Mouse (Mus musculus) NIH3T3 (cell line): Measurements from ENCODE around the gene Top2b.

Experiments
- DNase-seq: peaks from one replicate; pipeline ENCODE4 v3.0.0-alpha.2; 2012; ENCODE audit warnings: low read depth

Gene Top2b

DNA sequence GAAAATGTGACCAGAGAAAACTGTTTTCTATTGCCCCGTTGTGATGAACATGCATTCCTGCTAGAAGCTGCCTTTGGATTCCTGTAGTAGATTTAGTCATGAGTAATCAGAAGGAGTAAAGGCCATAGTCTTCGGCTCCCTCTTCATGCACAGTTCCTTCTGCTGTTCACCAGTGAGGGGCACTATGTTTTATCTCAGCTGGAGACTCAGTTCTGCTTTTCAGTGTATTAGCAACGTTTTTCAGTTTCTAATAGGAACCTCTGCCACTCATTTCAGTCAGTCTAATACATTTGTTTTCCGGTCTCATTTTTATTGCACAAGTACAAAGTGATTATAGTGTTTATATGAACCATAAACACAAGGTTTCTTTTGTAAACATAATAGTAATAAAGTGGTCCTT lies 62.6 kb downstream of the Top2b start:
- DNase-seq, result no peak

DNA sequence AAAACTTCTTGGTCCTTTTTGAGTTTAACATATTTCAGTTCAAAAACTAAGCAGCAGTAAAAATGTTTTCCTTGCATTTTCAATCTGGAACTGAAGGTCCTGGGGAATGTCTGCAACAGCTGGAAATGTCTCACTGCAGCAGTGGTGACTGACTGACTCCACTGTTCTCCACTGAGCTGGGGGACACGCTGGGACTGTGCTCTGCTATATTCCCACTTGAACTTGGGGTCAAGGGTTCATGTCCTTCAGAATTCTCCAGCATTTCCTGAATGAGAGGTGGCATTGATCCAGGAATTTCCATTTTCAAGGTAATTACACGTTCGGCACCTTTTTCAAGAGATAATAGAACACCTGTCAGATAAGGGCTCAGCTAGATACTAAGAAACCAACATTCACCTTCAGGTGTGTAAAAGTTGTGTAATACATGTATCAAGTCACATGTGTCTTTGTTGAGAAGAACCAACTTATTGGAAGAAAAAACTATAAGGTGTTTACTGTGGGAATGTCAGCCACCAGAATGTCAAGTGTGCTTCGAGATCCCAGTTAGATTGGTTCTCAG lies 67.0 kb downstream of the Top2b start:
- no peak for DNase-seq

DNA sequence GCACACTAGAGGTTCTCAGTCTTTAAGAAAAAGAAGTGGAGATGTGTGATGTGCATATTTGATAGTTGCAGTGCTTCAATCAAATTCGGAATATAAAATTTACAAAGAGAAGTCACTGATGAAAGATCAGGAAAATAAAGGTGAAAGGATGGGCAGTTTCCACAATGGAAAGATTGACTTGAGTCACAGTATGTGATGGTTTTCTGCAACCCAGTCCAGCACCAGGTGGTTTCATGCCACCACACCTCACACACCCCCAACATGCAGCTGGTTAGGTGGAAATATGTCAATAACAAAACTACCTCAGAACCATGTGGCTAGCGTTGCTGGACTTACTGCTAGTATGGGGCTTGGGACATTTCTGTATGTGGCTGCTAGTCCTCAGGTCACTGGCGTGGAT lies 67.6 kb downstream of the Top2b start:
- DNase-seq, result no peak

DNA sequence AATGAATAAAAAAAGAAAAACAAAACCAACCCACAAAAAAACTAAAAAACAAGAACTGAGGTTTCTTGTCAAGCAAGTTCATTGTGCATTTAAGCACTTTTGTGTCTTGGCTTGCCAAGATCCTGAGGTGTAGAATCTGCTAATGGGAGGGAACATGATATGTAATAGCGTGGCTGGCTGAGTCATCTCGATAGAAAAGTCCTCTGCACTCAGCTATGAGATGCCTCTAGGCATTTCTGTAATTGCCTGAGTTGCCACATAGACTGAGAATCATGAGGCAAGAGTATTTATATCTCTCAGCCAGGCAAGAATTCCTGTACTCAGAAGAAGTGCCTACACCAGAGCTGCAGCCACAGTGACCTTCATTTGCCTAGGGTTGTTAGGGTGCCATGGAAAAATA lies 68.2 kb downstream of the Top2b start:
- peak; percentile 88 for DNase-seq

DNA sequence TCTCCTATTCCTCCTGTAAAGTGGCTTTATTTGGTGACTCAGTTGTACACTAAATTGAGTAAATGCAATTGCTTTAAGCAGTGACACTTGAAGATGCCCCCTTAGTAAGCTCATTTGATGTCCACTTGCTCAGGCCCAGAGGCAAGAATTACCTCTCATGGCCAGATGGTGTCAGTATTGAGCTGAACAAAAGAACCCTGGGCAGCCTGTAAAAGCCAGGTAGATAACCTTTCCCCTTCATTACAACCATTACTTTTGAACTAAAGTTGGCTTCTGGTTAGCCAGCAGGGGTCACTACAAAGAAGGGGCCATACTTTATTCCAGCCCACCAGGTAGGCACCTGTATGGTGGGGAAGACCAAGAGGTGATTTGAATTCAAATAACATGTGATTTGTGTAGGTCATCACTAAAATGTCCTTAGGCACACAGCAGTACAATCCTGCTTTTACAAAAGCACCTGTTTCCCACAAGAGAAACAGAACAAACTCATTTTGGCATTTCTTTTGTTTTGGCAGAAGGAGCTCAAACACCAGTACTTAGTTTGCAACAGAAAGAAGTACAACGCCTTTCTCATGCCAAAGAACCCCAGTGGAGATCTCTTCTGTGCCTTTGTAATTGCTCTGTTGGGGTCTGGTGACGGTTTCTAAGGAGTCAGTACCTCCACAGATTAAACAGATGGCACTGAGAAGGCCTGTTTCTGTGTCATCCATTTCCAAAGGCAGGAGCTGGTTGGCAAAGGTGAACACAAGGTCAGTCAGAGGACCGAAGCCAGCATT lies 69.6 kb downstream of the Top2b start:
- peak; percentile 70 for DNase-seq

DNA sequence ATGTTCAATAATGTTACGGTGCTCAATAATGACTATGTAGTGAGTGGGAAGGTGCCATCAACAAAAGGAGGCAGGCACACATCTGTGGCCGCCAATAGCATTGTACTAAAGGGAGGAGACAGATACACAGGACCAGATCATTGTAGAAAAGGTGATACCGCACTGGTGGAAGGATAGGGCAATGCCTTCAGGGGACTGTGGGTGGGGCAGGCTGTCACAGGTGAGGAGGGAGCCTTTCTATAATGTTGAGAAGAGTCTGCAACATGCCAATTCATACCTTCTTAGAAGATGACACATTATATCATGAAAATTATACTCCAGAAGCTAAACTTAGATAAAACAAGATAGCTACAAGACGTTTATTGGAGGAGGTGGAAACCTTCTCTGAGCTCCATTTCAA lies 72.4 kb downstream of the Top2b start:
- no peak for DNase-seq

DNA sequence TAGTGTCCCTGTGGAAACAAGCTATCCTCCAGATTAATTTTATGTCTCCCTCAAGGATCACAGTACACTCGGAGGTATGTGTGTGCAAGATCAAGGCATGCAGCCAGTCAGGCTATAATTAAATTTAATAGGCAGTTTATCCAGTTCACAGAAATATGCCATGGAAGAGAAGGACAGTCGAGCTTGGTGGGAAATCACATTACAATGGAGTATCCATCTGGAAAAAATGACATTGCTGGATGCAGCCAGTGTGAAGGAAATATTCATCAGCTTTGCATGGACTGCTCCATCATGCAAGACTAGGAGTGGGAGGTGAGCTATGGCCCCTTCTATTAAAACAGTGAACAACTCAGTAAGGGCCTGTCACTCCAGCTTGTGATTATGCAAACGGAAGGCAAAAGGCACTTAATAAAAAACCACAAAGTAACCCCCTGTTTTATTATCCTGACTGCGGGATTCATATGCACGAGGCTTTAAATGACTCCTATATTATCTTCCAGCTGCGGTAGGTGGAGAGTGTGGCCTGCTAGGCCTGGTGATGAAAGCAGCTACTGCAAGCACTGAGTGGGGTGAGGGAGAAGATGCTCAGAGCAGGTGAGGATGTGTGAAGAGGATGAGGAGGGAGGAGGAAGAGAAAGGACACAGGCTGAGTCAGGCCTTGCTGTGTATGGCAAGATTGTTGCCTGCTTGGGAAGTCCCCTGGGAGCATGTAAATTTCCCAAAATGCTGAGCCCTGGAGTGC lies 74.6 kb downstream of the Top2b start:
- no peak for DNase-seq

DNA sequence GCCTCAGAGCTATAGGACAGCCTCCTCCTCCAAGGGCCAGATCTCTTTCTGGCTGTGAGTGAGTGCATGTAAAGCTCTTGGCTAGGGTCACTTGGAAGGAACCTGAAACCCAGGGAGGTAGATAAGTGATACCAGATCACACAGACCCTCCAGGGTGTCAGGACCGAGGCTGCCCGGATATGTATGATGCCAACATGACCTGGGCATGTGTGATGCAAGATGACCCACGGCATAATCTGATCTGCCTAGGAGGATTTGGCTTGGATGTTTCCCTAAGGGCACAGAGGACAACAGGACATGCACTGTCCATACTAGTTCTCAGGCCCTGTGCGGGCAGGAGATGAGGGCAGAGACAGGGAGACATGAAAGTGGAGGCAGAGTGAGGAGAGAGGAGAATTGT lies 79.9 kb downstream of the Top2b start:
- no peak for DNase-seq

DNA sequence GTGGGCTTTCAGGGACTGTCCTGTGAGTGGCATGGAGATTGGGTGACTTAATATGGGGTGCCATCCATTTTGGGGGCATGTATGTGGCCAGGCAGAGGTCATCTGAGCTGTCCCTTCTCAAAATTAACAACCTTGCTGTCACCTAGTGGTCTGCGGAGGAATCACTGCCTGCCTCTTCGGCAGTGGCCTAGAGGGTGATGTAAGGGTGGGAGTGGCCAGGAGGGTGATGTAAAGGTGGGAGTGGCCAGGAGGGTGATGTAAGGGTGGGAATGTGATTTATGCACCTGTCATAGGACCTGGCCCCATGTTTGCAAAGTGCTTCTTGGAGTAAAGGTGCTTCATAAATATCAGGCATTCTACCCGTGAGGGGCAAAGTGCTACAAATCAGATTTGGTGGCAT lies 82.6 kb downstream of the Top2b start:
- DNase-seq, result peak; percentile 34

DNA sequence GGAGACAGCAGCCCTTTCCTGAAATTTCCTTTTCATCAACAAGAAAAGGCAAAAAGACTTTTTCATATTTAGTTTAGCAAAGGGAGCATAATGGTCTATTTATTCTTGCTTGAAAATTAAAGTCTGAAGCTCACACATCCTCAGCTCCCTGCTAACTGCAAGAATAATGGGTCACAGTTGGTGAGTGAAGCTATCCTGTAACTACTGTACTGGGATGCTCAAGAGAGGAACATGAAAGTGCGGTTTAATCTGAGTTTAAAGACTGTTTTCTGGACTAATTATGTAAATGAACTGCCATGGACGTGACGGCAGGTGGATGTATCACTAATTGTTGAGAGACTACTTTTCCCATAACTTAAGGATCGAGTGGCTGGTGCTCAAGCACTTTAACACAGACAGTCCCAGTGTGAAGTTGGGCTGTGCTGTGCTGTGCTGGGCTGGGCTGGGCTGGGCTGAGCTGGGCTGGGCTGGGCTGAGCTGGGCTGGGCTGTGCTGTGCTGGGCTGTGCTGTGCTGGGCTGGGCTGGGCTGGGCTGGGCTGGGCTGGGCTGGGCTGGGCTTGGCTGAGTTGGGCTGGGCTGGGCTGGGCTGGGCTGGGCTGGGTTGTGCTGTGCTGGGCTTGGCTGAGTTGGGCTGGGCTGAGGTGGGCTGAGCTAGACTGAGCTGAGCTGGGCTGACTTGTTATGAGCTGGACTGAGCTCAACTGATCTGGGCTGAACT lies 83.4 kb downstream of the Top2b start:
- DNase-seq, result peak; percentile 80

DNA sequence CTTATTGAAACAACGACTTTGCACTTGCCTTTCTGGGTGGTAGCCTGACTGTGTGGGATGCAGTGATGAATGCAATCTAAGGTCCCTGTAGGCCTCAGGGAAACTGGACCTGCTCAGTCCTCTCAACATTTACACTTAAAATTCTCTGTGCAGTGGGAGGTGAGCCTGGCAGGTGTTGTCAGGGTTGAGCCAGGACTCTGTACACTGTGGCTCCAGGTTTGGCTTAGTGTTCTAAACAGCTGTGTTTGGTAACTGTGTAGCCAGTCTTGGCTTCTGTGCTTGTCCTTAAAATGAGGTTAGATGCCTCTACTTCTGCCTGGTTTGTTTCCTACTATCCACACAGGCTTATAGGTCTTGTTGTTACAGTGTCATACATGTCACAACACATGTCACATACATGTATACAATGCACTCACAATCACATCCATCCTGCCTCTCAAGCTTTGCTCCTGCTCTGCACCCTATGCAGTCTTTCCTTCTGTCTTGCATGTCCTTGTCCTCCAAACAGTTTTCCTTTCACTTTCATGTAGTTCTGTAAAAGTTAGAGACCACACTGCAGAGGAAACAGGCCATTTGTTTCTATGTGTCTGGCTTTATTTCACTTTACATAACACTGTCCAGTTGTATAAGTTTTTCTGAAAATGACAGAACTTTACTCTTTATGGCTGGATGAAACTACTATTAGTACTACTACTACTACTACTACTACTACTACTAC lies 113.8 kb downstream of the Top2b start:
- no peak for DNase-seq

DNA sequence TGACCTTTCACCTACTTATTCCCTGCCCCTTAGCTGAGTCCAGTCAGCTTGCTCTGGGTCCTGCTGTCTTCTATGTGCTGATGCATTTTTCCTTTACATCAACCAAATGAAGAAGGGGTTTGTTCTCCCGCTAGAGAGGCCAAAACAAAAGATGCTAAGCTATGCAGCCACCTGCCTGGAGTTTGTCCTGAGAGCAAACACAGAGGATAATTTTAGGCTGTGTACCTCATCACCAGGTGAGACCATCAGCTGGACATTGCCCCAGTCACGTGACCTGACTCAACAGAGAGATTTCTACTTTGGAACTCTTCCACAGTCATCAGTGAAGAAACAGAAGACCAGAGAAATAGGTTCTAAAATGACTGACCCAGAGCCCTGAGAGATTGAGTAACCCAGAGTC lies 114.5 kb downstream of the Top2b start:
- DNase-seq, result no peak

DNA sequence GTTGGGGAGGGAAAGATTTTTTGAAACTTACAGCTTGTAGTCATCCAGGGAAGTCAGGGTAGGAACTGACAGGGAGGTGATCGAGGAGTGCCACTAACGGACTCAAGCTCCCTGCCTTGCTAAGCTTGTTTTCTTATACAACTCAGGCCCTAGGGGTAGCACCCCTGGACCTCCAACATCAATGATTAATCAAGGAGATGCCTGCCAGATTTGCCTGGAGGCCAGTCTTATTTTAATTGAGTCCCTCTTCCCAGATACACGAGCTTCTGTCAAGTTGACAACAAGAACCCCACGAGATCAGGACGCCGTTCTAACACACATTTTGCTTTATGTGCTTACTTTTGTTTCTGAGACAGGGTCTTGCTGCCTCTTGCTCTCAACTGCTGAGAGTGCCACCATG lies 115.6 kb downstream of the Top2b start:
- DNase-seq, result no peak

DNA sequence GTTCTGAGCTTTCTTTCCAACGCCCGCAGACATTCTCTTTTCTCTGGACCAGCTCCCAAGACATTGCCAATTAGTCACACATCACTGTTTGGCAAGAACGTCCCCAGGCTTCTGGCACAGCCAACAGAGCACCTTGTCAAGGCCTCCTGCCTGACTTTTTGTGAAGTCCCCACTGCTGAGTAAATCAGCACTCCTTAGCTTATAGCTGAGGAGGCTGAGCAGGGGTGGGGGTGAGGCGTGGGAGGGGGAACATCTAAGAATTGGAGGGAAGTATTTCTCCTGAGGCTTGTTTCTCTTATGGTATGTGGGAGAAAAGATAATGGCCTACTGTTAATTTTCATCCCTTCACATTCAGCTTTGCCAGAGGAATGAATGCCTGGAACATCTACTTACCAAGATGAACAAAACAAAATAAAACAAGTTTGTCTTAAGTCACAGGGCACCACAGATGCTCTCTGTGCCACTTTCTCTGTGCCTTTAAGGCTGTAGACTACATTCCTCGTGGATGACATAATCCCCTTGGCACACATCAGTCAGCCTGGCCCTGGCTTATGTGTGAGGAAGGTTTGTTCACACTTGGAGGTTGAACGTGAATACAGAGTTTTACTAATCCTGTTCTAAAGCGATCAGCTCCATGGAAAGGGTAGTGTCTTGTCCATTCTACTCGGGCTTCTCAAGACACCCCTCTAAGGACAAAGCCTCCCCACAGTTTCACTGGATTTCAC lies 118.8 kb downstream of the Top2b start:
- peak; percentile 68 for DNase-seq
